Comparison of ENCODE assay signal across 8 mouse cellular contexts in genomic region chr3:95161618-95162344, GRCm38 (mm10). TPM values are rescaled to one million over a fixed set of nuclear protein-coding genes. Genes with fewer than 3 reads are reported as not detected.
DNase-seq lines count a peak whose midpoint lies in the region; ATAC-seq and TF ChIP-seq lines count a peak whose summit lies in the region.

No protein-coding gene starts in this region.

- WGBS in cerebellum, adult 2 months, result 16% methylated on average over 9 of the region's 9 CpGs
- WGBS in liver, embryonic 11.5 days, result 12% methylated on average over 9 of the region's 9 CpGs

- TF ChIP-seq CTCF in cerebellum, adult 2 months (IDR thresholded peaks at IDR 0.05; ENCODE audit: borderline replicate concordance, insufficient read depth, low read depth, low read length), result no peak
- no peak for TF ChIP-seq CTCF in testis, adult 2 months (IDR thresholded peaks at IDR 0.05; ENCODE audit: control insufficient read depth, insufficient read depth, insufficient replicate concordance, low read depth, low read length)

- no peak for TF ChIP-seq POLR2A in cerebellum, adult 2 months (IDR thresholded peaks at IDR 0.05; ENCODE audit: borderline replicate concordance, insufficient read depth, low read length)
- no peak for TF ChIP-seq POLR2A in testis, adult 2 months (IDR thresholded peaks at IDR 0.05; ENCODE audit: control insufficient read depth, low read depth, low read length)

- peaks cover 28% of the 10 kb centered on the region for H3K4me1 ChIP-seq in cerebellum, adult 2 months (ENCODE audit: control insufficient read depth, insufficient read depth, low read length)
- H3K4me1 ChIP-seq in testis, adult 2 months (ENCODE audit: control insufficient read depth, insufficient read depth, low read length), result peaks cover 15% of the 10 kb centered on the region
- peaks cover 15% of the 10 kb centered on the region for H3K4me1 ChIP-seq in liver, embryonic 11.5 days (replicated peaks; ENCODE audit: control insufficient read depth, insufficient read depth, low read length)

- no peaks in the 10 kb centered on the region for H3K9me3 ChIP-seq in liver, embryonic 11.5 days (ENCODE audit: control insufficient read depth, low read length)

- no peaks in the 10 kb centered on the region for H3K27me3 ChIP-seq in cerebellum, adult 2 months (ENCODE audit: control insufficient read depth, insufficient read depth, low read length)
- H3K27me3 ChIP-seq in testis, adult 2 months (ENCODE audit: control insufficient read depth, insufficient read depth, low read length), result no peaks in the 10 kb centered on the region; the same call in 1 of the 2 replicates
- H3K27me3 ChIP-seq in liver, embryonic 11.5 days (replicated peaks; ENCODE audit: control insufficient read depth, insufficient read depth, low read length), result peaks cover 37% of the 10 kb centered on the region

- H3K4me3 ChIP-seq in cerebellum, adult 2 months (replicated peaks; ENCODE audit: insufficient read depth, low read depth, low read length), result peak overlapping the region; percentile 95
- peak overlapping the region; percentile 86 for H3K4me3 ChIP-seq in testis, adult 2 months (ENCODE audit: control insufficient read depth, low read depth, low read length)
- H3K4me3 ChIP-seq in liver, embryonic 11.5 days (ENCODE audit: low read depth, low read length), result peak overlapping the region; percentile 72

- no peak overlapping the region for H3K27ac ChIP-seq in cerebellum, adult 2 months (ENCODE audit: insufficient read depth, low read length)
- no peak overlapping the region for H3K27ac ChIP-seq in testis, adult 2 months (ENCODE audit: control insufficient read depth, insufficient read depth, low read depth, low read length)
- no peak overlapping the region for H3K27ac ChIP-seq in liver, embryonic 11.5 days (ENCODE audit: low read depth, low read length)

- peak overlapping the region; percentile 99 for H3K4me2 ChIP-seq in liver, embryonic 11.5 days

- H3K36me3 ChIP-seq in testis, adult 2 months (ENCODE audit: control insufficient read depth, insufficient read depth, low read length), result no peaks in the 10 kb centered on the region
- H3K36me3 ChIP-seq in liver, embryonic 11.5 days (ENCODE audit: control insufficient read depth, insufficient read depth, low read length), result no peaks in the 10 kb centered on the region

- no peak for ATAC-seq in liver, embryonic 11.5 days (replicated peaks; ENCODE audit: low FRiP score)
- no peak for ATAC-seq in inflammation-experienced regulatory T-cells, adult 6 months
- ATAC-seq in monocyte, adult 5-6 weeks (replicated peaks; ENCODE audit: insufficient number of reproducible peaks, low FRiP score, low TSS enrichment, poor library complexity, severe bottlenecking), result no peak

- no peak overlapping the region for H3K9ac ChIP-seq in liver, embryonic 11.5 days (ENCODE audit: low read depth, low read length)

- DNase-seq in cerebellum, adult 2 months, result no peak
- no peak for DNase-seq in cerebellum, postnatal 25 days
- DNase-seq in testis, postnatal 14 days (ENCODE audit: low spot score), result no peak
- no peak for DNase-seq in liver, embryonic 11.5 days (ENCODE audit: low spot score)
- no peak for DNase-seq in right cerebral cortex, postnatal 14 days

RNA-seq across cellular contexts. Expression of gene Sema6c, which starts 1.5 kb away (rescaled TPM):
- polyA plus RNA-seq in cerebellum, adult 2 months (2012; rRNA removed), result 40.5 and 42.9 TPM in 2 replicates
- polyA plus RNA-seq in testis, adult 2 months (2012; rRNA removed), result 31.3 and 38.5 TPM in 2 replicates
- 2.5 and 2.8 TPM in 2 replicates for polyA plus RNA-seq in liver, embryonic 11.5 days (2014; fragmentation: Nextera tagmentation; extraction: Ambion mirVana)
- polyA plus RNA-seq in inflammation-experienced regulatory T-cells, adult 6 months (2017; shearing (Covaris generic)), result under 1 TPM in 1 of 3 experiments, not detected in 2; 0.16 TPM
- not detected in 3 replicates for total RNA-seq in monocyte, adult 5-6 weeks (2017)

RNA-seq across cellular contexts. Expression of gene Tnfaip8l2, which starts 19.6 kb away (rescaled TPM):
- 1.3 and 2.0 TPM in 2 replicates for polyA plus RNA-seq in cerebellum, adult 2 months (2012; rRNA removed)
- polyA plus RNA-seq in testis, adult 2 months (2012; rRNA removed), result 0.81 and 0.82 TPM in 2 replicates
- polyA plus RNA-seq in liver, embryonic 11.5 days (2014; fragmentation: Nextera tagmentation; extraction: Ambion mirVana), result 4.8 and 5.4 TPM in 2 replicates
- 100 to 1,000 TPM; 180 to 236 (median 220) TPM for polyA plus RNA-seq in inflammation-experienced regulatory T-cells, adult 6 months (2017; shearing (Covaris generic))
- 63.2 to 73.9 TPM (median 73.1 TPM) in 3 replicates for total RNA-seq in monocyte, adult 5-6 weeks (2017)

RNA-seq across cellular contexts. Expression of gene Lysmd1, which starts 27.9 kb away (rescaled TPM):
- polyA plus RNA-seq in cerebellum, adult 2 months (2012; rRNA removed), result 31.8 and 34.9 TPM in 2 replicates
- polyA plus RNA-seq in testis, adult 2 months (2012; rRNA removed), result 7.5 and 7.9 TPM in 2 replicates
- 8.9 and 9.1 TPM in 2 replicates for polyA plus RNA-seq in liver, embryonic 11.5 days (2014; fragmentation: Nextera tagmentation; extraction: Ambion mirVana)
- 10 to 100 TPM; 14.6 to 32.0 (median 30.8) TPM for polyA plus RNA-seq in inflammation-experienced regulatory T-cells, adult 6 months (2017; shearing (Covaris generic))
- 4.1 to 5.9 TPM (median 5.7 TPM) in 3 replicates for total RNA-seq in monocyte, adult 5-6 weeks (2017)

RNA-seq across cellular contexts. Expression of gene Scnm1, which starts 28.0 kb away (rescaled TPM):
- 134 and 139 TPM in 2 replicates for polyA plus RNA-seq in cerebellum, adult 2 months (2012; rRNA removed)
- 41.4 and 43.3 TPM in 2 replicates for polyA plus RNA-seq in testis, adult 2 months (2012; rRNA removed)
- 53.1 and 58.5 TPM in 2 replicates for polyA plus RNA-seq in liver, embryonic 11.5 days (2014; fragmentation: Nextera tagmentation; extraction: Ambion mirVana)
- 100 to 1,000 TPM in 2 of 3 experiments, 10 to 100 TPM in 1; 81.4 to 113 (median 106) TPM for polyA plus RNA-seq in inflammation-experienced regulatory T-cells, adult 6 months (2017; shearing (Covaris generic))
- total RNA-seq in monocyte, adult 5-6 weeks (2017), result 65.3 to 128 TPM (median 82.5 TPM) in 3 replicates

RNA-seq across cellular contexts. Expression of gene Tmod4, which starts 37.5 kb away (rescaled TPM):
- polyA plus RNA-seq in cerebellum, adult 2 months (2012; rRNA removed), result 1.0 and 1.2 TPM in 2 replicates
- 8.6 and 10.4 TPM in 2 replicates for polyA plus RNA-seq in testis, adult 2 months (2012; rRNA removed)
- polyA plus RNA-seq in liver, embryonic 11.5 days (2014; fragmentation: Nextera tagmentation; extraction: Ambion mirVana), result 1.1 TPM in 2 replicates
- 1 to 10 TPM; 1.8 to 2.5 (median 2.1) TPM for polyA plus RNA-seq in inflammation-experienced regulatory T-cells, adult 6 months (2017; shearing (Covaris generic))
- not detected in 3 replicates for total RNA-seq in monocyte, adult 5-6 weeks (2017)

Comparison
In these comparisons a context has a peak if more than half of its experiments do, and no peak if none do; other contexts are left out.
1. RNA of gene Tnfaip8l2, which starts 19.6 kb away (polyA plus RNA-seq): 180 to 236 TPM in inflammation-experienced regulatory T-cells, adult 6 months; 4.8 to 5.4 TPM in liver, embryonic 11.5 days, 1.3 to 2.0 TPM in cerebellum, adult 2 months and 0.81 to 0.82 TPM in testis, adult 2 months; every median in the first group is over 10 times any median in the second.
2. Peak in every context shown above with its lines, with median percentiles within 50 percentile points of each other: H3K4me3 ChIP-seq.